Mouse (Mus musculus) limb, embryonic 14.5 days (tissue): Measurements from ENCODE around the gene Olfr152. TPM values are rescaled to one million over a fixed set of nuclear protein-coding genes. Genes with fewer than 3 reads are reported as not detected.

Source experiments
- ATAC-seq: fragments of 200-750 bp; cut with Nextera tagmentation; 2 replicates; pipeline ENCODE4 v1.8.0; 2017; ENCODE audit warnings: low read depth, moderate number of reproducible peaks, moderate TSS enrichment; ENCODE audit not compliant: low FRiP score
- DNase-seq: peaks from one replicate; pipeline ENCODE4 v3.0.0-alpha.2; 2015; ENCODE audit warnings: low spot score
- H3K27ac ChIP-seq: fragments of 300-500 bp; sonication (generic); replicated peaks from 2 replicates; pipeline ENCODE4 v1.5.1; 2014; ENCODE audit warnings: low read depth, mild to moderate bottlenecking, low read length, moderate library complexity, mixed read lengths
- H3K27me3 ChIP-seq: fragments of 300-500 bp; sonication (generic); 2 replicates; pipeline ENCODE4 v1.6.1; 2014; ENCODE audit warnings: low read length, mixed read lengths; ENCODE audit not compliant: control insufficient read depth, insufficient read depth
- H3K36me3 ChIP-seq: fragments of 300-500 bp; sonication (generic); 2 replicates; pipeline ENCODE4 v1.6.1; 2014; ENCODE audit warnings: mild to moderate bottlenecking, low read length, moderate library complexity, mixed read lengths; ENCODE audit not compliant: control insufficient read depth, insufficient read depth
- H3K4me1 ChIP-seq: fragments of 300-500 bp; sonication (generic); 2 replicates; pipeline ENCODE4 v1.6.1; 2014; ENCODE audit warnings: antibody characterized with exemption, low read length, mixed read lengths; ENCODE audit not compliant: control insufficient read depth, insufficient read depth
- H3K4me2 ChIP-seq: fragments of 300-500 bp; sonication (generic); replicated peaks from 2 replicates; pipeline ENCODE4 v1.6.1; 2014; ENCODE audit warnings: low read depth, mild to moderate bottlenecking, low read length, moderate library complexity; ENCODE audit not compliant: severe bottlenecking
- H3K4me3 ChIP-seq: fragments of 300-500 bp; sonication (generic); replicated peaks from 2 replicates; pipeline ENCODE4 v1.5.1; 2014; ENCODE audit warnings: low read length
- H3K9ac ChIP-seq: fragments of 300-500 bp; sonication (generic); 2 replicates; pipeline ENCODE4 v1.6.1; 2014; ENCODE audit warnings: mild to moderate bottlenecking, low read depth, low read length, moderate library complexity; ENCODE audit not compliant: severe bottlenecking
- H3K9me3 ChIP-seq: fragments of 300-500 bp; sonication (generic); 2 replicates; pipeline ENCODE4 v1.6.1; 2016; ENCODE audit warnings: low read length; ENCODE audit not compliant: control insufficient read depth
- POLR2A ChIP-seq: fragments of 200-500 bp; IDR thresholded peaks from 2 replicates; pipeline ENCODE4 v1.8.0; 2012; ENCODE audit warnings: inconsistent platforms, mild to moderate bottlenecking, moderate library complexity, borderline replicate concordance; ENCODE audit not compliant: insufficient read depth, insufficient read length; ENCODE audit errors: extremely low read depth
- WGBS: fragments of 180-500 bp; shearing (Covaris S2); extraction: QIAGEN DNeasy Blood & Tissue Kit; methylation state at CpG from one replicate; pipeline ENCODE4 v1.1.7; 2014; 5-methylcytosine and 5-hydroxymethylcytosine counted together
- polyA plus RNA-seq, 2 experiments: library from polyadenylated mRNA; depleted of rRNA in 1 of 2; stranded (reverse) in 1 of 2; unstranded in 1 of 2; fragments of >200 nt; fragmentation: Nextera tagmentation in 1 of 2; extraction: Ambion mirVana in 1 of 2; gene quantifications; 2 replicates each; pipeline versions ENCODE4 v1.2.1 to v1.2.3; 2012 to 2014

The Olfr152 gene
- polyA plus RNA-seq (2012; rRNA removed) (not detected in 2 replicates), polyA plus RNA-seq (2014; fragmentation: Nextera tagmentation; extraction: Ambion mirVana) (not detected in 2 replicates)

GRCm38 (mm10) chr2:87779183-87779582, at the start of gene Olfr152:
TSS of gene Olfr152 (plus strand) at chr2:87779483.
- Histone ChIP-seq H3K9ac (no peak within 1 kb of the TSS), H3K4me2 (no peak within 1 kb of the TSS), H3K4me1 (no peaks in the 10 kb centered on the region), H3K36me3 (no peaks in the 10 kb centered on the region), H3K27ac (no peak within 1 kb of the TSS), H3K4me3 (no peak within 1 kb of the TSS), H3K27me3 (no peaks in the 10 kb centered on the region), H3K9me3 (no peaks in the 10 kb centered on the region)
- no peak for ATAC-seq
- 81% methylated on average over 4 of the region's 4 CpGs for WGBS
- DNase-seq = no peak
- TF ChIP-seq POLR2A = no peak

- Histone ChIP-seq H3K36me3 (no peaks in the 10 kb centered on the region), H3K9me3 (no peaks in the 10 kb centered on the region), H3K4me2 (no peak within 1 kb of the TSS), H3K4me1 (no peaks in the 10 kb centered on the region), H3K27ac (no peak within 1 kb of the TSS), H3K4me3 (no peak within 1 kb of the TSS), H3K27me3 (no peaks in the 10 kb centered on the region), H3K9ac (no peak within 1 kb of the TSS)
- no peak for ATAC-seq
- no peak for DNase-seq
- WGBS = 82% methylated on average over 1 of the region's 1 CpGs
- no peak for TF ChIP-seq POLR2A
These were observed 39.4 kb upstream of the Olfr152 start, which contains the start of gene Olfr1138 for GRCm38 (mm10) chr2:87739878-87740277. TSS of gene Olfr1138 (minus strand) at chr2:87739978.

- H3K4me1 ChIP-seq = no peaks in the 10 kb centered on the region
- WGBS = 67% methylated on average over 3 of the region's 3 CpGs
- no peaks in the 10 kb centered on the region for H3K27me3 ChIP-seq
- H3K4me3 ChIP-seq = no peak within 1 kb of the TSS
- ATAC-seq (no peak), DNase-seq (no peak)
- no peak within 1 kb of the TSS for H3K9ac ChIP-seq
- no peaks in the 10 kb centered on the region for H3K36me3 ChIP-seq
- H3K27ac ChIP-seq = no peak within 1 kb of the TSS
- H3K9me3 ChIP-seq = no peaks in the 10 kb centered on the region
- no peak for TF ChIP-seq POLR2A
- no peak within 1 kb of the TSS for H3K4me2 ChIP-seq
These were observed 35.8 kb upstream of the Olfr152 start, which contains the start of gene Olfr1140 for GRCm38 (mm10) chr2:87743452-87743851. TSS of gene Olfr1140 (plus strand) at chr2:87743752.

- 78% methylated on average over 1 of the region's 1 CpGs for WGBS
- no peak for ATAC-seq
- Histone ChIP-seq H3K4me3 (no peak within 1 kb of the TSS), H3K4me2 (no peak within 1 kb of the TSS), H3K4me1 (no peaks in the 10 kb centered on the region), H3K9me3 (no peaks in the 10 kb centered on the region), H3K27ac (no peak within 1 kb of the TSS), H3K36me3 (no peaks in the 10 kb centered on the region), H3K9ac (no peak within 1 kb of the TSS), H3K27me3 (no peaks in the 10 kb centered on the region)
- TF ChIP-seq POLR2A = no peak
- no peak for DNase-seq
These were observed 25.4 kb upstream of the Olfr152 start, which contains the start of gene Olfr1141 for GRCm38 (mm10) chr2:87753891-87754290. TSS of gene Olfr1141 (minus strand) at chr2:87753991.

- Histone ChIP-seq H3K9ac (no peak overlapping the region), H3K4me1 (no peaks in the 10 kb centered on the region), H3K9me3 (no peaks in the 10 kb centered on the region), H3K27me3 (no peaks in the 10 kb centered on the region), H3K4me3 (no peak overlapping the region), H3K36me3 (no peaks in the 10 kb centered on the region), H3K27ac (no peak overlapping the region), H3K4me2 (no peak overlapping the region)
- no peak for DNase-seq
- no peak for ATAC-seq
- 46% methylated on average over 1 of the region's 1 CpGs for WGBS
- no peak for TF ChIP-seq POLR2A
These were observed 3.1 kb upstream of the Olfr152 start for GRCm38 (mm10) chr2:87776143-87776542.

GRCm38 (mm10) chr2:87800292-87800691, 21.0 kb downstream of the Olfr152 start, which contains the start of gene Olfr1143:
TSS of gene Olfr1143 (plus strand) at chr2:87800592.
- H3K36me3 ChIP-seq = no peaks in the 10 kb centered on the region
- TF ChIP-seq POLR2A = no peak
- H3K4me1 ChIP-seq = no peaks in the 10 kb centered on the region
- ATAC-seq = no peak
- H3K27ac ChIP-seq = no peak within 1 kb of the TSS
- no peaks in the 10 kb centered on the region for H3K27me3 ChIP-seq
- no peaks in the 10 kb centered on the region for H3K9me3 ChIP-seq
- no peak for DNase-seq
- H3K9ac ChIP-seq = no peak within 1 kb of the TSS
- H3K4me2 ChIP-seq = no peak within 1 kb of the TSS
- H3K4me3 ChIP-seq = no peak within 1 kb of the TSS
